Mouse (Mus musculus) CD8-positive naive resting alpha-beta T cell, adult 2 months (primary cell): ENCODE results near the gene Mdp1.

Experiments used
- DNase-seq, 2 experiments: peaks; one replicate each; pipeline ENCODE4 v3.0.0; 2022; ENCODE audit warnings: low read depth in 2 of 2, low spot score in 2 of 2

The Mdp1 gene

GRCm38 (mm10) chr14:55659960-55660573, at the start of gene Mdp1:
TSS of gene Mdp1 (minus strand) at chr14:55660508.
- DNase-seq: peak; percentile 66 to 70

GRCm38 (mm10) chr14:55709509-55709908, 49.2 kb upstream of the Mdp1 start:
- DNase-seq: no peak

GRCm38 (mm10) chr14:55707397-55707796, 47.1 kb upstream of the Mdp1 start:
- DNase-seq: no peak

DNA sequence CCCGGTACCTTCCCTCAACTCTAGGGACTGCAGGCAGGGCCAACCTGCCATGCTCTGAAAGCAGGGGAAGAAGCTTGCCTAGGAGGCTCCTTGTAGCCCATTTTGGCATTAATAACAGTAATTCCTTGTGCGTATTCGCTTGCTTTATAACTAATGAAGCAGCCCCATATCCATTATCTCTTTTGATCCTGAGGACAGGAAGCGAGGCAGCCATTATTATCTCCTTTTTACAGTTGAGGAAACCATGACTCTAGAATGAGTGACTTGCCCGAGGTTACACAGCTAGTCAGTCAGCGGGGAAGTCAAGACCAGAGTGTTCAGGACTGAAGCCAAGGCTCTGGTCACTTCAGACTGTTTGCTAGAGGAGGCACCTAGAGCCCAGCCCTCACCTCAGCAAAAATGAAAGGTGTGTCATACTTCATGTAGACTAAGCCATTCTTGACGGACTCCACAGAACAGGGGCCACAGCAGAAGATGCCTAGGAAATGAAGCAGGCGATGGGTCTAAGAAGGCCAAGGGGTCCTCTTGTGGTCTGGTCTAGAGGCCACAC, 45.8 kb upstream of the Mdp1 start:
- no peak for DNase-seq

- no peak for DNase-seq
Observed at GRCm38 (mm10) chr14:55702761-55703160, 42.5 kb upstream of the Mdp1 start.

DNA sequence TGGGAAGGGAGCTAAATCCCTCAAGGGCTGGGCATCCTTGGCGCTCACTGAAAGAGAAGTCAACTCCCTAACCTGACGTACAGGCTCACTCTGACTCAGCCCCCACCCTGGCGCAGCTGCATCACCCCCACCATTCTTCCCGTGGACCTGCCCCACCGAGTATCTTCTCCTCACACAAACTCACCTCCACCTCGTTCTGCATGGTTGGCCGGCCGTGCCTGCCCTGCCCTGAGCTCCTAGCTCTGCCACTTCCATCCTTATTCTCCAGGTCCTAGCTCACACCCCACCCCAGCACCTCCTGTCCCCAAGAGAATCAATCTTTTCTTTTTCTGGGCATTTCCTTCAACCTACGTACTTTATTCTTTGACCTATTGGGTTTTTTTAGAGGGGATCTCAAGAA, 40.8 kb upstream of the Mdp1 start:
- no peak for DNase-seq

DNA sequence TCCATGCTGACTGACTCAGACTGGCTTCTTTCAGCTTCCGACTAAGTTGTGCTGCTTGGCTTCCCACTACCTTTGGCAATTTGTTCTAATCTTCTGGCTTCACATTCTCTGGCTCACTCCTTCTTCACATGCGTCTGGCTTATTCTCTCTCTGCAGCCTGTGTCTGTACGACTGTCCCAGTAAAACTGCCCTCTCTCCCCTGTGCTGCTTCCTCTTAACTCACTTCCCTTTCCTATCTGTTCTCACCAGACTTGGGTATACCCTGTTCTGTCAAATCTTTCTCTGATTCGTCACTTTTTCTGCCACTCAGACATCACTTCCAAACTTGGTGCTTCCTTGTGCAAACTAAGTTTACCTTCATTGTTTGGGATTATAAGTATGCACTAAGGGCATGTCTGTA, 36.9 kb upstream of the Mdp1 start:
- DNase-seq: no peak

GRCm38 (mm10) chr14:55689433-55689832, 29.1 kb upstream of the Mdp1 start:
- no peak for DNase-seq

DNA sequence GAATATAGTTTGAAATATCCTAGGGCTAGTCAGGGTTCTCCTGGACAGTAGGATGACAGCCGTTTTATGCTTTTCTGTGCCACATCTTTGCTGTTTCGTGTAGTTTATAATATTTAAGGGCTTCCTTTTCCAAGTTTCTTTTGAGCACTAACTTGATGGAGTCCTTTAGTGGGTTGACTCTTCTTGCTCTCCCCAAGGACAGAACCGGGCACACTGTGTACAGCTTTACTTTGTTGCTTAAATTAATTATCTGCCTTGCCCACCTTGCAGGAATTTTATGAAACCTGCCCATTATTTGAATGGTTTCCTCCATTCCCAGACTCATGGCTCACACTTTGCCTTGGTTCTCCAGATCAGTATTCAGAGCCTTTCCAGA, 21.8 kb upstream of the Mdp1 start:
- DNase-seq: no peak

DNA sequence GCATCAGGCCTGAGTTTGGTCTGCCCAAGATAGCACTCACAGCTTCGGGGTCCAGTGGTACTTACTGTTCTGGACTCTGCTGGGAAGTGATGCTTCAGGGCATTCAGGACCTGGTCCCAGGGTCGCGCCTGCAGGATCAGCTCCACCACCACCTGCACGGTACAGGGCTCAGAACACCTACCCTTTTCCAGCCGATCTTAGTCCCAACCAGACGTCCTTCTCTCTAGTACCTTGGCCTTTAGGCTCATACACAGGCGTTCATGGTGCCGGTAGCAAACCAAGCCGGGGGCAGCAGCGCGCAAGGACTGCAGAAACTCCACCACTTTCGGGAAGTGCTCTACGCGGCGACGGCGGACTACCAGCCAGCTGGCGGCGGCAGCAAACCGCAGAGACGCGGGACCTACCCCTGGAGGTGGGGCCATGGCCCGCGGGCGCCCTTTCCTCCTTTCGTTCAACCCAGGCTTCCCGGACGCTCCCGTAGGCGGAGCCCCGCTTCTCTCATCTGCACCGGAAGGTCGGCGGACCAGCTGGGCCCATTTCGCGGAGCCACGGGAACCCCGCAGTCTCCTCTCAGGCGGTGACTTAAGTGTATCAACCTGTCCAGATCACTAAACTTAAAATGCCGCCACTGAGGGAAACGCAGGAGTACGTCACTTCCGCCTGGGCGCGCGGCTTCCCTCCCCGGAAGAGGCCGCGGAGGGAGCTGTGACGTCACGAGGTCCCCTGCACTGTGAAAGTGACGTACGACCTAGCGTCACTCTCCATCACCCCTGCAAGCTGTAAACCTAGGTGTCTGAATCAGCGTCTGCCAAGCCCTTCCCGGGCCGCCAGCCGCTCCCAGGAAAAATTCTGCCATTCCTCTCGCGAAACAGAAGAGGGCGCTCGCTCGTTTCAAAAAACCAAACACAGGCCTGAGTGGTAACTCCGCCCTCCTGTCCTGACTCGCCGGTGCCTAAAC, 21.1 kb upstream of the Mdp1 start, which contains the start of gene Tinf2:
Gene Tinf2 (minus strand): TSS at position 661 of the 958 bp plus-strand sequence.
- peak; percentile 93 to 94 for DNase-seq

- no peak for DNase-seq
Observed at GRCm38 (mm10) chr14:55677615-55678014, 17.3 kb upstream of the Mdp1 start.

DNA sequence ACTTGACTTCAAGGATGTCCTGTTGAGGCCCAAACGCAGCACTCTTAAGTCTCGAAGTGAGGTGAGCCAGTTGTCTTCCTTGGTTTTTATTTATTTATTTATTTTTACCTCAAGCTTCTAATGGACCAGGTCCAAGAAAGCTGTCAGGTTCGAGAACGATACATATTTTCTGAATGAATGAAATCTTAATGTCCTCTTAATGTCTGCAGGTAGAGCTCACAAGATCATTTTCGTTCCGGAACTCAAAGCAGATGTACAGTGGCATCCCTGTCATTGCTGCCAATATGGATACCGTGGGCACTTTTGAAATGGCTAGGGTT, 12.4 kb upstream of the Mdp1 start:
- DNase-seq: no peak

GRCm38 (mm10) chr14:55671833-55672740, 11.8 kb upstream of the Mdp1 start, which contains the start of the genes Gmpr2 and Nedd8:
TSS of gene Gmpr2 (plus strand) at chr14:55671941.
TSS of gene Nedd8 (minus strand) at chr14:55672124.
- peak; percentile 83 to 85 for DNase-seq

- no peak for DNase-seq
Observed at GRCm38 (mm10) chr14:55671486-55671832, 11.2 kb upstream of the Mdp1 start.

GRCm38 (mm10) chr14:55660636-55661035, 328 bp upstream of the Mdp1 start:
- DNase-seq: no peak

GRCm38 (mm10) chr14:55658011-55658410, 2.3 kb downstream of the Mdp1 start:
- no peak for DNase-seq

- DNase-seq: no peak
Observed at GRCm38 (mm10) chr14:55656935-55657334, 3.4 kb downstream of the Mdp1 start.

- DNase-seq: no peak
Observed at GRCm38 (mm10) chr14:55651528-55651927, 8.8 kb downstream of the Mdp1 start.

DNA sequence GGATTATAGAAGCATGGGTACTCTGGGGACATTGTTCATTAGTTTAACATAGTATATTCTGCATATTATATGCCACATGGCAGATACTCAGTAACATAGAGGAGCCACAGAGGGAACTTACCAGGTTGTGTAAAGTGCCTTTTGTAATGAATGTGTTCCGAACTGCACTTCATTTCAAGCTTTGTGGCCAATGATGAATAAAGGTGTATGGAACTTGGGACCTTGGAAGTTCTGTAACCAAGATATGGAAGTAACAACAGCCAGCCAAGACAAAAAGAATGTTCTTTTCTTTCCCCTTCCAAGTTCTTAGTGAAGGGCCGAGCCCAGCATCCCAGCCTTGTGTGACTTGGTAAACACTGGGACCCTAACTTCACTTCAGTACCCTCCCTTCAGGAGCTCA, 10.4 kb downstream of the Mdp1 start, which contains the start of gene Tssk4:
Gene Tssk4 (plus strand): TSS at position 301 of the 400 bp plus-strand sequence.
- no peak for DNase-seq

- peak; percentile 13 to 35 for DNase-seq
Observed at GRCm38 (mm10) chr14:55644261-55644888, 15.9 kb downstream of the Mdp1 start.
